Mouse (Mus musculus): ENCODE data around the gene Kcng4. TPM values are rescaled to one million over a fixed set of nuclear protein-coding genes. Genes with fewer than 3 reads are reported as not detected.
A peak's percentile ranks its signal among the peaks of the same experiment; 100 is the strongest.

Gene Kcng4
- polyA plus RNA-seq, 1 experiment, result not detected

DNA sequence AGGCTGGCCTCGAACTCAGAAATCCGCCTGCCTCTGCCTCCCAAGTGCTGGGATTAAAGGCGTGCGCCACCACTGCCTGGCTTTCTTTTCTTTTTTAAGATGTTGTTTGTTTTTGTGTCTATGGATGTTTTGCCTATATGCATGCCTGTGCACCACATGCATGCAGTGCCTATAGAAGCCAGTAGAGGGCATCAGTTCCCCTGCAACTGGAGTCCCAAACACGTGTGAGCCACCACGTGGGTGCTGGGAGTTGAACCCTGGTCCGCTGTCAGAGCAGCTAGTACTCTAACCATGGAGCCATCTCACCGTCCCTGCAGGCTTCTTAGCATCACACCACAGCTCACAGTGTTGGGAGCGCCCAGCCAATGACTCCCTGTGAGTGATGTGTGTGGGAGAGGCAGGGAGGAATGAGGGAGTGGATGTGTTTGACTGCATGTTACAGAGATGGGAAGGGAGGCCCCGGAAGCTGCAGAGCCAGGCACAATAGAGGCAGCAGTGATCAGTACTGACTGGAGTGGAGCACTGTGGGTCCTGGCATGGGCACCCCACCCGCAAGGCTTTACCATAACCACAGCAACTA is 38.6 kb upstream of the Kcng4 start:
- Histone ChIP-seq H3K36me3 (ENCODE audit: control insufficient read depth, insufficient read depth) (no peaks in the 10 kb centered on the region), H3K79me2 (ENCODE audit: control insufficient read depth, insufficient read depth) (no peaks in the 10 kb centered on the region), H3ac (ENCODE audit: control insufficient read depth, insufficient read length) (no peak overlapping the region), H3K27me3 (ENCODE audit: control insufficient read depth, insufficient read depth, insufficient read length) (no peaks in the 10 kb centered on the region), H3K4me3 (no peak overlapping the region), H3K4me2 (ENCODE audit: low read depth) (no peak overlapping the region)
- TF ChIP-seq E2F4 (IDR thresholded peaks at IDR 0.05; ENCODE audit: insufficient read depth) (no peak), POLR2AphosphoS2 (IDR thresholded peaks at IDR 0.05; ENCODE audit: insufficient read length, low read depth) (no peak), MYOD1 (IDR thresholded peaks at IDR 0.05; ENCODE audit: control insufficient read depth in 1 of 3, insufficient read length in 2 of 3, low read depth in 2 of 3) (no peak), USF1 (IDR thresholded peaks at IDR 0.05; ENCODE audit: low read depth) (no peak), POLR2A (IDR thresholded peaks at IDR 0.05; ENCODE audit: insufficient read length, low read depth) (no peak), TCF3 (IDR thresholded peaks at IDR 0.05; ENCODE audit: insufficient read length, low read depth) (no peak), CEBPB (IDR thresholded peaks at IDR 0.05; ENCODE audit: insufficient read depth, poor library complexity, severe bottlenecking) (no peak), REST (IDR thresholded peaks at IDR 0.05; ENCODE audit: insufficient read depth, insufficient read length) (no peak), MYOG (IDR thresholded peaks at IDR 0.05; ENCODE audit: control insufficient read depth in 1 of 3, insufficient read depth in 1 of 3, insufficient read length in 2 of 3, low read depth in 2 of 3) (no peak), MAX (IDR thresholded peaks at IDR 0.05; ENCODE audit: low read depth) (no peak), SRF (IDR thresholded peaks at IDR 0.05; ENCODE audit: control insufficient read depth, insufficient read length, low read depth) (no peak), TCF12 (IDR thresholded peaks at IDR 0.05; ENCODE audit: insufficient read depth, poor library complexity, severe bottlenecking) (no peak)

DNA sequence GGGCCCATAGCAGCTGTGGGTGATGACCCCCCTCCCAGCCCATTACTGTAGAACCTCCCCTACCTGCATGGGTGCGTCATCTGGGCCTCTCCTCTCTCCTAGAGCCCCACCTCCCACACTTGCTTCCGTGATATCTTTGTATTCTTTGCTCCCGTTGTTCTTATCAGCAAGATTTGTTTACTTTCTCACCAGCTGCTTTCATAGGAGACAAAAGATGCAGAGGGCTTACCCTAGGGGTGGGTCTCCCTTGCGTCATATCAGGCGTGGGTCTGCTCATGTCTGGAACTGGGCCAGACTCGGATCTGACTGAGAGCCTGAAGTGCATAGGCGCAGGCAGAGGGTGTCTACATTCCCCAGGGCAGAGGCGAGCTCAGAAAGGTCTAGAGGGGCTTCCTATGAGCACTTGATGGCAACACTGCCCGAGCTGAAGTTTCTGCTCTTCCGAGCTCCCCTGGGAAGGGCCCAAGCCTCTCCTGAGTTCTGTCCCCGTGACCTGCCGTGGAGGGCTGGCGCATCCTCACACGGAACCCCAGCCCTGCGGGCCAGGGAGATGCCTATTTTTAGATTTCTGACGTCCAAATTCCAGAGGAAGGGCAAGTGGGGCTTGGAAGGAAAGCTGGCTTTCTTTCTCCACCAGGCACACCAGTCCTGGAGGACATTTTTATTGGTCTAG is 35.1 kb upstream of the Kcng4 start:
- H3K27me3 ChIP-seq (ENCODE audit: control insufficient read depth, insufficient read depth, insufficient read length), result peaks cover 28% of the 10 kb centered on the region
- H3K4me2 ChIP-seq (ENCODE audit: low read depth), result peak overlapping the region; percentile 45
- H3K79me2 ChIP-seq (ENCODE audit: control insufficient read depth, insufficient read depth), result no peaks in the 10 kb centered on the region
- no peak overlapping the region for H3ac ChIP-seq (ENCODE audit: control insufficient read depth, insufficient read length)
- no peaks in the 10 kb centered on the region for H3K36me3 ChIP-seq (ENCODE audit: control insufficient read depth, insufficient read depth)
- no peak overlapping the region for H3K4me3 ChIP-seq
- no peak for TF ChIP-seq MYOG (IDR thresholded peaks at IDR 0.05; ENCODE audit: control insufficient read depth in 1 of 3, insufficient read depth in 1 of 3, insufficient read length in 2 of 3, low read depth in 2 of 3)
- no peak for TF ChIP-seq TCF12 (IDR thresholded peaks at IDR 0.05; ENCODE audit: insufficient read depth, poor library complexity, severe bottlenecking)
- TF ChIP-seq MYOD1 (IDR thresholded peaks at IDR 0.05; ENCODE audit: control insufficient read depth in 1 of 3, insufficient read length in 2 of 3, low read depth in 2 of 3), result no peak

DNA sequence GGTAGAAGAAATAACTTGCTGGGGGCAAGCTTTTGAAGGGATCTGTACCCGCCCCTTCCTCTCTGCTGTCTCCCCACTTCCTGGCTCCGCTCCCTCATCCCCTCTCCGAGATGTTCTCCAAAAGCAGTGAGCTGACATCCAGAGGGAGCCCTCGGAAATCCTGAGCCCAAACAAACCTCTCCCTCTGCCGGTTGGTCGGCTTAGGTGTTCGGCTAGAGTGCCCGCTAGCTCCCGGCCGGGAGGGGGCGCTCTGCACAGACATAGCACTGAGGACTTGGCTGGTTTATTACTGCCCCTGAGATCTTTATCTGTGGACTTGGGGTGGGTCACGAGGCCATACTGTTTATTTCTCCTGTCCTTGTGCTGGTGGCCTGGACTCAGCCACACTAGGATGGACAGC is 33.8 kb upstream of the Kcng4 start:
- H3K4me2 ChIP-seq (ENCODE audit: low read depth), result no peak overlapping the region
- no peaks in the 10 kb centered on the region for H3K36me3 ChIP-seq (ENCODE audit: control insufficient read depth, insufficient read depth)
- no peak overlapping the region for H3ac ChIP-seq (ENCODE audit: control insufficient read depth, insufficient read length)
- peaks cover 41% of the 10 kb centered on the region for H3K27me3 ChIP-seq (ENCODE audit: control insufficient read depth, insufficient read depth, insufficient read length)
- H3K79me2 ChIP-seq (ENCODE audit: control insufficient read depth, insufficient read depth), result no peaks in the 10 kb centered on the region
- no peak for TF ChIP-seq CEBPB (IDR thresholded peaks at IDR 0.05; ENCODE audit: insufficient read depth, poor library complexity, severe bottlenecking)
- no peak for TF ChIP-seq USF1 (IDR thresholded peaks at IDR 0.05; ENCODE audit: low read depth)
- no peak for TF ChIP-seq MYOG (IDR thresholded peaks at IDR 0.05; ENCODE audit: control insufficient read depth in 1 of 3, insufficient read depth in 1 of 3, insufficient read length in 2 of 3, low read depth in 2 of 3)
- no peak for TF ChIP-seq POLR2A (IDR thresholded peaks at IDR 0.05; ENCODE audit: insufficient read length, low read depth)
- no peak for TF ChIP-seq POLR2AphosphoS2 (IDR thresholded peaks at IDR 0.05; ENCODE audit: insufficient read length, low read depth)
- no peak for TF ChIP-seq MYOD1 (IDR thresholded peaks at IDR 0.05; ENCODE audit: control insufficient read depth in 1 of 3, insufficient read length in 2 of 3, low read depth in 2 of 3)
- no peak for TF ChIP-seq E2F4 (IDR thresholded peaks at IDR 0.05; ENCODE audit: insufficient read depth)
- TF ChIP-seq REST (IDR thresholded peaks at IDR 0.05; ENCODE audit: insufficient read depth, insufficient read length), result no peak
- no peak for TF ChIP-seq SRF (IDR thresholded peaks at IDR 0.05; ENCODE audit: control insufficient read depth, insufficient read length, low read depth)
- no peak for TF ChIP-seq TCF12 (IDR thresholded peaks at IDR 0.05; ENCODE audit: insufficient read depth, poor library complexity, severe bottlenecking)
- no peak for TF ChIP-seq TCF3 (IDR thresholded peaks at IDR 0.05; ENCODE audit: insufficient read length, low read depth)
- TF ChIP-seq MAX (IDR thresholded peaks at IDR 0.05; ENCODE audit: low read depth), result no peak
- no peak overlapping the region for H3K4me3 ChIP-seq

DNA sequence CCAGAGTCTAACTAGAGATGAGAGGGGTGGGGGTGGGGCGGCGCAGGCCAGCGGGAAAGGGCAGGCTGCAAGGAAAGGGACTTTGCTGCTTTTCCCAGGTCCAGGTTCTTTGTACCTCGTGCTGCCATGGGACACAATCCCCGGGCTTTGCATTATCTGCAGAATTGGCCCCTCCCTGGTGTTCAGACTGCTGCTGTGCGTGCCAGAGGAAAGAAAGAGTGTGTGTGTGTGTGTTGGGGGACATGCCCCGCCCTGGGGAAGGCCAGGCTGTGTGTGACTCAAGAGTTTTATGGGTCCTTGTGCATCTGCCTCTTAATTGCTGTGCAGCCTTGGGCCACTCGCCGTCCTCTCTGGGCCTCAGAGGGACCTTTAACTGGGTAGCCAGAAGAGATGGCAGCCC is 33.0 kb upstream of the Kcng4 start:
- Histone ChIP-seq H3ac (ENCODE audit: control insufficient read depth, insufficient read length) (no peak overlapping the region), H3K36me3 (ENCODE audit: control insufficient read depth, insufficient read depth) (no peaks in the 10 kb centered on the region), H3K79me2 (ENCODE audit: control insufficient read depth, insufficient read depth) (no peaks in the 10 kb centered on the region), H3K4me3 (no peak overlapping the region), H3K27me3 (ENCODE audit: control insufficient read depth, insufficient read depth, insufficient read length) (peaks cover 45% of the 10 kb centered on the region), H3K4me2 (ENCODE audit: low read depth) (no peak overlapping the region)
- TF ChIP-seq TCF3 (IDR thresholded peaks at IDR 0.05; ENCODE audit: insufficient read length, low read depth) (no peak), CEBPB (IDR thresholded peaks at IDR 0.05; ENCODE audit: insufficient read depth, poor library complexity, severe bottlenecking) (no peak), MAX (IDR thresholded peaks at IDR 0.05; ENCODE audit: low read depth) (no peak), E2F4 (IDR thresholded peaks at IDR 0.05; ENCODE audit: insufficient read depth) (no peak), POLR2A (IDR thresholded peaks at IDR 0.05; ENCODE audit: insufficient read length, low read depth) (no peak), MYOD1 (IDR thresholded peaks at IDR 0.05; ENCODE audit: control insufficient read depth in 1 of 3, insufficient read length in 2 of 3, low read depth in 2 of 3) (no peak), TCF12 (IDR thresholded peaks at IDR 0.05; ENCODE audit: insufficient read depth, poor library complexity, severe bottlenecking) (no peak), USF1 (IDR thresholded peaks at IDR 0.05; ENCODE audit: low read depth) (no peak), SRF (IDR thresholded peaks at IDR 0.05; ENCODE audit: control insufficient read depth, insufficient read length, low read depth) (no peak), POLR2AphosphoS2 (IDR thresholded peaks at IDR 0.05; ENCODE audit: insufficient read length, low read depth) (no peak), MYOG (IDR thresholded peaks at IDR 0.05; ENCODE audit: control insufficient read depth in 1 of 3, insufficient read depth in 1 of 3, insufficient read length in 2 of 3, low read depth in 2 of 3) (no peak), REST (IDR thresholded peaks at IDR 0.05; ENCODE audit: insufficient read depth, insufficient read length) (no peak)

Data from myocyte (in vitro differentiated cells).